Mouse (Mus musculus) cortical plate, adult 2 months (tissue): Measurements from ENCODE around the gene Plekha7.

Source experiments
- CTCF ChIP-seq: fragments of 200-500 bp; IDR thresholded peaks from 2 replicates; pipeline ENCODE4 v1.5.1; 2011; ENCODE audit warnings: mild to moderate bottlenecking, control low read depth, low read length; ENCODE audit not compliant: insufficient read depth; ENCODE audit errors: extremely low read depth
- POLR2A ChIP-seq: fragments of 200-500 bp; IDR thresholded peaks from 2 replicates; pipeline ENCODE4 v1.6.1; 2011; ENCODE audit warnings: mild to moderate bottlenecking, low read length, control low read depth; ENCODE audit not compliant: insufficient read depth; ENCODE audit errors: extremely low read depth

DNA sequence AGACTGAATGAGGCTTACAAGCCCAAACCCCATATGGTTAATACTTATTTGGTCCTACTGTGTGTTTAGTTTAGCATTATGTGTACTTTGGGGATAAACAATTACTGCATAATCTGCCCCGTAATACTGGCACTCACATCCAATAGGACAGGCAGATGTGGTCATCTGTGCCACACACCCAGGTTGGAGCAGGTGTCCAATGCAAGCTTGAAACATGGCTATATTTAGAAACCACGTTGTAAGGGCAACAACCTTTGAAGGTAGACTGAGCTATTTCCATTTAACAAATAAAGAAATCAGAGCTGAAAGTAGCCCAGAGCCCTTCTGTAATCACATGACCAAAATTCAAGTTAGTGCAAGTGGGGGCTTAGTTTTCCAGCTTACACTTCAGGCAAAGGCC lies 107.6 kb downstream of the Plekha7 start:
- TF ChIP-seq CTCF = no peak
- no peak for TF ChIP-seq POLR2A
